Mouse (Mus musculus) cerebellum, adult 9-11 months (tissue): ENCODE measurements around the gene Grin2a.

Source experiments
- DNase-seq: peaks from one replicate; pipeline ENCODE4 v3.0.0; 2022

Grin2a gene

DNA sequence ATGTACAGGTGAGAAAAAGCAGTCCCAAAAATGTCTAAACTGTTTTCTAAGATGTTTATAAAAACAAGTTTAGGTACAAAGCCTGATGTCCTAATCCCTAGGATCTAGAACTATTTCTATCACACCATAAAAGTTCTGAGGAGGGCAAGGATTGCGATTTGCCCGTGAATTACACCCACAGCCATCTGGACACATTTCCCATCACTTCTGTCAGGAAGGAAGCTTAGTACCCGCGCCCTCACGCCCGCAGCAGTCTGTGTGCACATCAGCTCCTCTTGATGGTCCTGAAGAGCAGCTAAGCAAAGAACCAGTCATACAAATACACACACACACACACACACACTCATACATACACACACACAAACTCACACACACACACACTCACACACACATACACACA is 252.9 kb downstream of the Grin2a start:
- DNase-seq: no peak

DNA sequence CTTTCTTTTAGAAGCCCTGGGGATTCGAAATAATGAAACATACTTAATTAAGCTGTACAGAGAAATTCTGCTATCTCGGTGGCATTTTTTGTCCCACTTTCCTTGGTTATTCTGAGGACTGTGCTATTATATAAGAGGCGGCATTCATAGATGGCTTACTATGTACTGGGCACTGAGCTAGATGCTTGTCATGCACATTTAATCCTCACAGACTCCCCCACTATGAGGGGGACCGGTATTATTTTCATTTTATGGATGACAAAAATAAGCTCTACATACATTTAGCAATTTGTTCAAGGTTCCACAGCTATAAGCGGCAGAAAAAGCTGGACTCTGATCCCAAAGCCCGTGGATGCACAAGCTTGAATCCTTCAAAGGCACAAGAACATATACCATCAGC is 256.7 kb downstream of the Grin2a start:
- no peak for DNase-seq

DNA sequence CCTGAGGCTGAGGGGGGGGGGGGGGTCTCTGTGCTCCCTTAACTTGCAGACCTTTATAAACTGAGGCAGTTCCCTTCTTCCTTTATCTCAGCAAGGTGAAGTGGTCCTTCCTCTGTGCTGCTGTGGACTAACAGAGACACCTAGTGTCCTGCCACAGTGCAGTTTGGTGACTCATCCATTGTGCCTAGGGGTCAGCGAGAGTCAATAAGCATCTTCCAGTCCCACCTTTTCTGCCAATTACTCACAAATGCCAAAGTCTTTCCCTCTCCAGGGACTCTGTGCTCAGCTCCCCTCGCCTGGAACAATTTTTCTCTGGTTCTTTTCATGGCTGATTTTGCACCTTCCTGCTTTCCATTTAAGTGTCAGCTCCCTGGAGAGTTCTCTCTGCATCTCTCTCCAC is 258.2 kb downstream of the Grin2a start:
- no peak for DNase-seq

DNA sequence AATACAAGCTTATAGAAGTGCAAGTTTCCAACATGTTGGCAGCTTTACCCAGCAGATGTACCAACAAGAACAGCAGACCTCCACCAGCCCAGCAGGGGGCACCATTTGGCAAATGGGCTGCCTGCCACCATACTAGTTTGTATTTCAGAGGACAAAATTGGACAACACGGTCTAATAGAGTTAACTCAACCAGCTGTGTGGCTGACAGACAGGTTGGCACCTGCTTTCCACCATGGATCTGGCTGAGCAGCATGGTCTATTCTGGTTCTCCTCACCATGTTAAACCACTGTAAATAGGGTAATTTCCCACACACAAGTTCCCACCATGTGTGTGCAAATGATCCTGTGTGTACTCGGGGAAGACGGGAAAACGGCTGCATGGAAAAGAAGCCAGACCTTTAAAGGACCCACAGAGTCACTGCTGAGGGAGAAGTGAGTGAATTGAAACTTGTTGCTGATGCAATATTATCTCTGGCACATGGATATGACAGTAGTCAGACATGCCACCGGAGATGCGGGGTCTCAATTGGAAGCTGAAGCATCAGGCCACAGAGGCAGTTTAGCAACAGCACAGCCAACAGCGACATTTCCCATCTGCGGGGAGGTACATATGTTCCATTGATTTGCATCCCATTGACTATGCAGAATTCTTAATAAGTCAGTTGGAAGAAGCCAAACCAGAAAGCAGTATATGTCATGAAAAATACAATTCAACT is 259.8 kb downstream of the Grin2a start:
- DNase-seq: peak; percentile 71

DNA sequence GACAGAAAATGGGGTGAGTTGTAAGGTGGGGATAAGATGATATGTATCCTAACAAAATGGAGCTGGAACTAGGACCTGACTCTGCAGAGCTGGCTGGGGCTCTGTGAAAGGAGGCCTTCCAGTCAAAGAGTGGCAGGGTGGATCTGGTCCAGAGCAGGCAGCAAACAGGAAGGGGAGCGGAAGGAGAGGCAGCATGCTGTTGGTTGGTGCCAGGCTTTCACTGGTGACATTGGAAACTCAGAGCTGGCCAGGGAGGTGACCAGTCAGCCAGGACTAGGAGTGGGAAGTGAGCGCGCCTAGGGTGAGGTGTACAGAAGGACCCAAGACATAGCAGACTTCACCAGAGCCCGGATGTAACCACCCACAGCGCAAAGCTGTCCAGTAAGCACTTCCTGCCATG is 267.8 kb downstream of the Grin2a start:
- peak; percentile 83 for DNase-seq

DNA sequence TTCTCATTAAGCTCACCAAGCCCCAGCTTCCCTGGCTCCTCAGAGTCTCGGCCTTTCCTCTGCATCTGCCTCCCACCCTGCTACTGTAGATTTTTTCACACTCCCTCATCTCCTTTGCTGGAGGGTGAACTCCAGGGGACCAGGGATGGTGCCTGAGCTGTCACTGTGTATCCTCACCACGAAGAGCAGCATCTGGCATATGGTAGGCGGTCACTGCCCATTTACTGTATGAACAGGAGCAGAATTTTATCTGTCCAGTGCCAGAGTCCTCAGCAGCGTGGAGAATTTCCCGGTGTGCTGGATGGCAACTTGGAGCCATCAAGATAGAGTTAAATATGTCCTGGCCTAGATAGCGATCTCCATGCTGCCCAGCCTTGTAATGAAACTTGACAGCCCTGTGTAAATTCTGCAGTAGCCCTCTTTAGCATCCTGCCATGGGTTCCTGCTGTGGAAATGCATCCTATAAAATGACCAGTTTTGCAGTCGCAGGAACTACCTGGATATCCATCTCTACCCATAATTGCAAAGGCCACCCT is 269.7 kb downstream of the Grin2a start:
- DNase-seq: peak; percentile 53

DNA sequence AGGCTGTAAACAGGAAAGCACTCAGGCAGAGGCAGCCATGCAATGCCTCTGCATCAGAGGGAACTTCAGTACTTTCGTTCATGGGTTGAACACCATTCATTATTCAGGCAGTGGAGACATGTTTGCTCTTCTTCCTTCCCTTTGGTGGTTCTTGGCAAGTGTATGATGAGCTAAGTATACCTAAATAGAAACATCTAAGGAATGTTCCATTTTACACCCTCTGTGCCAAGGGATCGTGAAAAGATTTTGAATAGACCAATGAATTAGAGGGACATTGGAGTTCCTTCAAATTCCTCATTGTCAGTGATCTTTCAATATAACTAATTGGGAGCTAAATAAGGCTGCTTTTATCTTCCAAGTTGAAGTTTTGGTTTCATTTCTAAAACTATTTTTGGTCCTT is 284.0 kb downstream of the Grin2a start:
- no peak for DNase-seq

DNA sequence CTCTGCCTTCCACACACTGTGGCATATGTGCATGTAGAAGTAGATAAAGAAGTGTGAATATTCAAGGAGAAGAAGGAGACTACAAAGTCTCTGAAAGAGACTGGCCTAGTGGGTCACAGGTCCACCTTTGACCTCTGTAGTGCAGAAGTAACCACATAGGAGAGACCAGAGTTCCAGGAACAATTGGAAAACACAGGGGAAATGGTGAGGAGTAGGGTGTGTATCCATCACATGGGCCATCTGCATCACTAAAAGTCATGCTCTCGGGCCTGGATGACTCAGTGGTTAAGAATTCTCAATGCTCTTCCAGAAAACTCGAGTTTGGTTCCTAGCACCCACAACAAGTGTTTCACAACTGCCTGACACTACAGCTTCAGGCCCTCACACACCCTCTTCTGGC is 285.4 kb downstream of the Grin2a start:
- no peak for DNase-seq

DNA sequence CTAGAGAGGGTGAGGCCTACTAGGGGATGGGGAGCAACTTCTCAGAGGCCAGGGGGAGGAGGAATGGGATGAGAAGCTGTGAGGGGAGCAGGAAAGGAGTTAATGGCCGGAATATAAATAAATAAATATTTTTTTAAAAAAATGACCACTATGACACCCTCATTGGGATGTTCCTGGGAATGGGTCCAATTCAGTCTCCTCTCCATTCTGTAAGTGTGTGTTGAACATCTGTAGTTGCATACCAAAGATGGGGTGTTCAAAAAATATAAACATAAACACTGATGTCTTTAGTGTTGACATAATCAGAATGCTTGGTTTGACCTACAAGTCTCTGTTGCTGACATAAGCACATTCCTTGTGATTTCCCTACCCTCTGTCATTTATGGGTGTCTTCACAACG is 298.2 kb downstream of the Grin2a start:
- no peak for DNase-seq

DNA sequence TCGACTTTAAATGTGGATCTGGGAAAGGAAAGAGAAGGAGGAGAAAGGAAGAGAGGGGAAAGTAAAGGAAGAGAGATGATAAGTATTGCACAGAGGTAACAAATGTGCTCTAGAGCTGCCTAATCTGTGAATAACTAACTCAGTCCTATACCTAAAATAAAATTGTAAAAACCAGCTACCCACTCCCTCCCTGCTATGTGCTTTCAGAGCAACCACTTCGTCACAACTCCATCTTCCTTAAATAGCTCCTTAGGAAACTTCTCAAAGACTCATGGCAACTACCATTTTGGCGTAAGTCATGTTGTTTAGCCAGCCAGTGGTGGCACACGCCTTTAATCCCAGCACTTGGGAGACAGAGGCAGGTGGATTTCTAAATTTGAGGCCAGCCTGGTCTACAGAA is 301.3 kb downstream of the Grin2a start:
- no peak for DNase-seq

DNA sequence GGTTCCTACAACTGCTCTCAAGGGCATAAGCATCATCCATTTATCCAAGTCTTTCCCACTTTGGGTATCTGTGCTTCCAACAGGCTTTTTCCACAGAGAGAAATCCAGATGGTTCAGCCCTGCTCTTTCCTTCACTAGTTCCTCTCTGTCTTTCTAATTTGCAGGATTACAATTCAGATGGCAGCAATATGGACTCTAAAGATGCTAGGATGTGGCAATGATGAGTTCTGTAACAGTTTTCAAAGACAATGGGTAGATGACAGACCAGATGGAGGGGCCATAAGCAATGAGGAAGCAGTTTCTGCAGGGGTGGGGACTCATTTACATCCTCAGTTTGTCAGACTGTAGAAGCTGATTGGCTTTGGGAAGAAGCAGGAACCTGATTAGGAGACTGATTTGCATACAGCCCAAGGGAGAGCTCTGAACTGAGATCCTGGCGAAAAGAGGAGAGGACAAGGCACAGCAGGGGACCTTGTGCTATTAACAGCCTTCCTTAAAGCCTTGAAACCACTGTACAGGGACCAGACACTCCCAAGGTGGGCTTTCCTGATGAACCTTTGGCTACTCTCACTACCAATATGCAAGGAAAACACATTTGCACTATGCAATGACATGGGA is 306.7 kb downstream of the Grin2a start:
- DNase-seq: no peak

DNA sequence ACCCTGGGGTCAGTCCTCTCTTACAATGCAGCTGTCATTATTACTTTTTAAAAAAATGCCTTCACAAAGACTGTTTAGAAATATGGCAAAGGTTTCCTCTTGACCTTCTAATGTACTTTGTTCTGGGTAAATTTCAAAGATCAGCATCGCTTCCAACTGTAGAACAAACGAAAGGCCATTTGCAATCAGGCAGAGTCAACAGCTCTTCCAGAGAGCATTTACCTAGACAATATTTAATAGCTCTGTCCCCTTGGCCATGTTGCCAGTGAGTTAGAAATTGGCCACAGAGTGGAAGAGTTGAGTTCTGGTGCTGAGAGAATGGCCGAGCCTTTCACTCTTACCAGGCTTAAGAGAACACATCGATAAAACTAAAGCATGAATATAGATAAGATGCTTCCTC is 314.8 kb downstream of the Grin2a start:
- DNase-seq: no peak

DNA sequence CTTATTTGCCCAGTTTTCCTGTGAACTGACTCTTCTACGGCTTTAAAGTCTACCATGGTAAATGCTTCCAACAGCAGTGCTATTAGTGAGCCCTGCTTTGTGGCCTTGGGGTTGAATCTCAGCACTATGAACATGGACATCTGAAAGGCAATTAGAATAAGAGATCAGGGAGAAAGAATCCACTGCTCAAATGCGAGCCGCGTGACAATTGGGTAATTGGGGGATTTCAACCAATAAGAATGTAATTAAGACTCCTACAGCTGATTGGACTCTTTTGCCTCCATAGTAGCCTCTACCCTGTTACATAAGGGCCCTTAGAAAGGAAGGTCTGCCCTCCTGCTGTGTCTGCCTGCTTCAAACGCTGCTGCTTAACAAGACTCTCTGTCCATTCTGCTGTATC is 315.4 kb downstream of the Grin2a start:
- no peak for DNase-seq

DNA sequence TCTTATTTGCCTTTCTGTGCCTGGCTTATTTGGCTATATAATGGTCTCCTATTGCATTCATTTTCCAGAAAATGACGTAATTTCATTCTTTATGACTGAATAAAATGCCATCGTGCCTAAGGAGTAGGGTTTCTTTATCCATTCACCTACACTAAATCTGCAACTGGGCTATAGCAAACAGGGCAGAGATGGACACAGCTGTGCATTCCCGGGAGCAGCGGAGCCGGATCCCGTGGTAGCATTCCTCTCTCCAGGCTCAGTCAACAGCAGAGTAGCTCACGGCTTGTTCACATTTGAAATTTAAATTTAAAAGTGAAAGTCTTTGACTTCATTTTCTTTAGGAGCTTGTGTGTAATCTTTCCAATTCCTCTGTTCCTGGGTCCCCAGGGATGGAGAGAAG is 316.6 kb downstream of the Grin2a start:
- DNase-seq: no peak

DNA sequence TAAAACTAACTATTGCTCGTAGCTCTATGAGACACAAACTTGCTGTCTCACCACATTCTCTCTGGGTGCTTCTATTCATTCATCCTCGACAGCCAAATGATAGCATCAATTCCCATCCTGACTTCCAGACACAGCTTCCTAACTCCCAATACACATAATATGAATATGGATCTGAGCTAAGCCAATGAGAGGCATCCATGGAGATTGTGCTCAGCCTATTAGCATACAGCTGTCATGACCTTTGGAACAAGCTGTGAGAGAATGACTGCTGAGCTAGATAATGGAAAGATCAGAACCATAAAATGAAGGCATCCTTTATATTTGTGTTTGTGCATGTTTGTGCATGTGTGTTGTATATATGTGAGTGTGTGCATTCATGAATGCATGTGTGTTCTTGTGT is 323.0 kb downstream of the Grin2a start:
- DNase-seq: no peak

DNA sequence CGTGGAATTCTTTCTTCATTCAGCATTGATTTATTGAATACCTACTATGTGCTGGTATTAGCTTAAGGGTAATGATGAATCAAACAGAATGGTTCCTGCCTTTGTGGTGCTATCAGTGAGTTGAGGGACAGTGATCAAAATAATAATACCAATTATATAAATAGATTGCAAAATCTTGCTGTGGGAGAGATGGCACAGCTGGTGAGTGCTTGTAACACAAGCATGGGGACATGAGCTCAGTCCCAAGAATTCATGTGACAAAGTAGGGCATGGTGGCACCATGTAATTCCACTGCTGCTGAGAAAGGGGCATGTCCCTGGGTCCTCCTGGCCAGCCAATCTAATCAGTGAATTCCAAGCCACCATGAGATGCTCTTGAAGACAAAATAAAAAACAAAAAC is 324.1 kb downstream of the Grin2a start:
- DNase-seq: no peak

DNA sequence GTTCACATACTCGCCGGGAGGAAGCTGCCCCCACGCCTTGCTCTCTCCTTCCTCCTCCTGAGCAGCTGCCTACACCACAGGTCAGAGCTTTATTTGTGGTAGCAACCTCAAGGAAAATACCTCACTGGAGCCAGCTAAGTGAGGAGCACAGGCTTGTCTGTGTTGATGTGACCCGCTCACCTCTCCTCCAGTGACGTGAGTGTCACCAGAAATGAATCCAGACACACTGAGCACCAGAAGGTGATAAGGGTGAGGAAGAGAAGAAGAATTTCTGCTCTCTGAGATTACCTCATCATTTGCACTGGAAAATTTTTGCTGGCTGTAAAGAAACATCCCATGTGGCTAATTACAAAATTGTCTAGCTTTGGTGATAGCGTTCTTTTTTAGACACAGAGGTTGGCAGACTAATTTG is 324.6 kb downstream of the Grin2a start:
- peak; percentile 11 for DNase-seq

DNA sequence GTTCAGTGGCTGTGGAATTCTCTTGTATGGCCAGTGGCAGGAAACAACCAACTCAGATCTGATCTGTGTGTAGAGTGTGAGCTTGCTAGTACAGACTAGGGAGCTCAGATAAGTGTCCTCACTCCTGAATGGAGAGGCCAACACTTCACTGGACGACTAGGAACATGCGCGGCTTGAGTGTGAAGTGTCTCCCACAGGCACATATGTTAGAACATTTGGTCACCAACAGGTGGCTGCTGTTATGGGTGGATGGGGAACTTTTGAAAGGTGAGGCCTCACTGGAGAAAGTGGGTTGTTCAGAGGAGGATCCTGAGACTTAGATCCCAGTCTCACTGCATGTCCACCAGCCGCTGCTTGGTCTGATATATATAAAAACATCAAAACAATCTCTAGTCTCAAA is 329.5 kb downstream of the Grin2a start:
- peak; percentile 46 for DNase-seq

DNA sequence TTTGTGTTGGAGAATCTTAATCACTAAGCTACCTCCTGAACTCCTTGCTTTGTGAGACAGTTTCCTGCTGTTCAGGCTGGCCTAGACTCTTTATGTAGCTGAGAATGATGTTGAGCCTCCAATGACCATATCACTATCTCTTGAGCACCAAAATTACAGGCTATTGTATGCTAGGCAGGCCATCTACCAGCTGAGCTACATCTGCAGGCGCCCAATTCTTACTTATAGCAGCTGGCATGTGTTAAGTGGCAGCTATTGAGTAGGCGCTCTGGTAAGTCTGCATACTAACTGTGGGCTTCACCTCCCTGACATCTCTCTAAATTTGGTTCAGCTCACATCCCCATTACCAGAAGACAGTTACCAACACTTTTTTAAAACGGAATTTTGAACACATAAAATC is 331.3 kb downstream of the Grin2a start:
- DNase-seq: no peak

DNA sequence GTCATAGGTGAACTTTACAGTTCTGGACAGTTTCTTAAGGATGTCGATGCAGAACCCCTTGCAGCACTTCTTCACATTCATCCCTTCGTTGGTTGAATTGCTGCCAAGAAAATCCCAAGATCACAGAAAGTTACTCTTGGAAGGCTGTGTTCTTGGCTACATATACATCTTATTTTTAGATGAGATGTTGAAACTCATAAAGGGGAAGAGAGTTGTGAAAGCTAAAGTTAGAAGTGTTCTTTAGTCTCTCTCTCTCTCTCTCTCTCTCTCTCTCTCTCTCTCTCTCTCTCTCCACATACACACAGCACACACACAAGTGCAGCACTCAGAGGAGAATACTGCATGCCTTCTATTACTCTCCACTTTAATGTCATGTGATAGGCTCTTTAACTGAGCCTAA is 331.9 kb downstream of the Grin2a start:
- DNase-seq: no peak

DNA sequence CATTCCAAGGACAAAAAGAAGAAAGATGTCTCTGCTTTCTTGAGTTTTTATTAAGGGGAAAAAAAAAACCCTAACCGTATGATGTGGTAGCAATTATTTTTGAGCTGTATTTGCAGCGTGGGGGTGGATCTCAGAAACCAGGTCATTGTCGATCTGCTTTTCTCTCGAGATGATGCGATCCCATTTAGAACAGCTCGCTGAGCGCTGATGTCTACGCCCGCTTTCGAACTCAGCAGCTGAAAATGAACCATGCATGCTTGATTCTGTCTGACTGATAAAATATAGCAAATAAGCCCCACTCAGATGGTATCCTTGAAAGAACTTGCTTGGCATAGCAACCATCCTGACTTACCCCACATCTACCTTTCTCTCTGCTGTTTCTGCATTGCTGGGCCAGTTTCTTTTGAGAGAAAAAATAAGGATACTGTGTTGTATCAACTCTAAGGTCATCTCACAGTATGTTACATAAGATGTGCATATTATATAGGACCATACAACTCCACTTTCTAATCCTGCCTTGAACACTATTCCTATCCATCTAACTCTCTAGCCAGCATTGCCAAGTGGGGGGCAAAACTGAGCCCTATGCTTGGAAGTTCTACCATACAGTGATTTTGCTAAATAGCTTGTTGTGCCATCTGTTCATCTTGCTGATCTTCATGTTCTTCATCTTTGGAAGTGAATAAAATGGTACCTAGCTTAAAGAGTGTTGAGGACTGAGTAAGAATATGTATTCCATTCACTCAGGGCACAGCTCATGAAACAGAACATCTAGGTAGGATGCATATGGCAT is 369.5 kb downstream of the Grin2a start:
- DNase-seq: no peak

DNA sequence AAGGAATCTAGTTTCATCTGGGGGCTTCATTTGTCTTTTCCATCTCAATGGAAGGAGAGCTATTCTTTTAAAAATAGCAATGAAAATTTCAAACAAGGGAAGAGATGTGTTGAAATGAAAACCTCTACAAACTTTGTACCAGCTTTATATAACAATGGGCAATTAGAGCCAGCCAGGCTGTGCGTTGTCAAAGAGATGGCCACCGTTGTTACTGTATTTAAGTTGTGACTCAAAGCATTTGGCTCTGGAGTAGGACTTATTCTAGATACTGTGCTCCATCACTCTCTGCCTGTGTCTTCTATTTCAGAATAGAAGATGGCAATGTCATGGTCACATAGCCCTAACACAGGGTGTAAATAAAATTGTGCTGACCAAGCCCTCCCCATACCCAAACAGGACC is 371.0 kb downstream of the Grin2a start:
- no peak for DNase-seq

DNA sequence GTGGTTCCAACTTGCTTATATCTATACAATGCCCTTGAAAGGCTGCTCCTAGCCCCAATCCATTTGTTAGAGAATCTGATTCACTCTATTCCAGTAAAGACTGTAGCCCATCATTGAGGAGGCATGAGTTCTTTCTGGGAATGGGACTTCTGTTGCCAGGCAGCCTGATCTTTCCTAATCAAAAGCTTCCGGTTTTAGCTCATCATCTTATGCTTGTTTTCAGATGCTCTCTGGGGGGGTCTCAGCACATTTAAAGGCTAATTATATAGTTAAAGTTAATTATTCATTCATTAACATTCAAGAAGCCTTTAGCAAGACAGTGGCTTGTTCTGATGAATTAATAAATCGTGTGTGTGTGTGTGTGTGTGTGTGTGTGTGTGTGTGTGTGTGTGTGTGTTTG is 377.2 kb downstream of the Grin2a start:
- DNase-seq: no peak

DNA sequence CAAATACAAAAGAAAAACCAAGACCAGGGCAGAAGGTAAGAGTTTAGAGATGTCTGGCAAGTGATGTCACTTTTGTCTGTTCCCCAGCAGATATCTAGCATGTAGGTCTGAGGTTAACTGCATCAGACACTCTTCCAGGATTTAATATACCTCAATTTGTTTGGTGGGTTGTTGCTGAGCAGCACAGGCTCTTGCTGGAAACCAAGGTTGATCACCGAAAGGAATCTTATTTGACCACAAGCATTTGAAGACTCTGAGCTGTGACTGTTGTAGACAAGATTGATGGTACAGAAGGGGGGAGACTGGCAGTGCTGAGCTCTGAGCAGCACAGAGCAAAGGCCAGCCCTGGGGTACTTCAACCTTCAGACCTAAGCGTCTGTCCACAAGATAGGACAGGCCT is 378.1 kb downstream of the Grin2a start:
- DNase-seq: no peak
